Mouse (Mus musculus) neural tube, embryonic 11.5 days (tissue): ENCODE results near the gene Gm364. TPM values are rescaled to one million over a fixed set of nuclear protein-coding genes. Genes with fewer than 3 reads are reported as not detected.

Experiments
- ATAC-seq: fragments of 200-750 bp; cut with Nextera tagmentation; 2 replicates; pipeline ENCODE4 v1.8.0; 2017; ENCODE audit warnings: moderate number of reproducible peaks, mild to moderate bottlenecking, moderate TSS enrichment, moderate library complexity; ENCODE audit not compliant: insufficient read depth, low FRiP score, low TSS enrichment
- DNase-seq: peaks from one replicate; pipeline ENCODE4 v3.0.0-alpha.2; 2015; ENCODE audit warnings: low spot score
- H3K27ac ChIP-seq: fragments of 300-500 bp; sonication (generic); 2 replicates; pipeline ENCODE4 v1.5.1; 2014; ENCODE audit warnings: low read depth, mild to moderate bottlenecking, low read length
- H3K27me3 ChIP-seq: fragments of 300-500 bp; sonication (generic); 2 replicates; pipeline ENCODE4 v1.6.1; 2014; ENCODE audit warnings: mild to moderate bottlenecking, low read length, mixed read lengths; ENCODE audit not compliant: control insufficient read depth, insufficient read depth
- H3K36me3 ChIP-seq: fragments of 300-500 bp; sonication (generic); 2 replicates; pipeline ENCODE4 v1.6.1; 2014; ENCODE audit warnings: mild to moderate bottlenecking, low read length, moderate library complexity, mixed read lengths; ENCODE audit not compliant: control insufficient read depth, insufficient read depth
- H3K4me1 ChIP-seq: fragments of 300-500 bp; sonication (generic); 2 replicates; pipeline ENCODE4 v1.6.1; 2014; ENCODE audit warnings: low read length, mixed read lengths; ENCODE audit not compliant: control insufficient read depth, insufficient read depth
- H3K4me2 ChIP-seq: fragments of 300-500 bp; sonication (generic); 2 replicates; pipeline ENCODE4 v1.6.1; 2014; ENCODE audit warnings: low read depth, mild to moderate bottlenecking, moderate library complexity
- H3K4me3 ChIP-seq: fragments of 300-500 bp; sonication (generic); 2 replicates; pipeline ENCODE4 v1.5.1; 2014; ENCODE audit warnings: low read depth, low read length
- H3K9ac ChIP-seq: fragments of 300-500 bp; sonication (generic); 2 replicates; pipeline ENCODE4 v1.6.1; 2014; ENCODE audit warnings: mild to moderate bottlenecking, low read length
- H3K9me3 ChIP-seq: fragments of 300-500 bp; sonication (generic); 2 replicates; pipeline ENCODE4 v1.6.1; 2016; ENCODE audit warnings: low read length; ENCODE audit not compliant: control insufficient read depth
- WGBS: fragments of 180-500 bp; shearing (Covaris S2); extraction: QIAGEN DNeasy Blood & Tissue Kit; methylation state at CpG from one replicate; pipeline ENCODE4 v1.1.7; 2014; 5-methylcytosine and 5-hydroxymethylcytosine counted together
- polyA plus RNA-seq: library from polyadenylated mRNA; unstranded; fragments of >200 nt; fragmentation: Nextera tagmentation; extraction: Ambion mirVana; gene quantifications from 2 replicates; pipeline ENCODE4 v1.2.1, GENCODE M21; 2014

Gm364 gene
- polyA plus RNA-seq, 1 experiment from 2014 or later: not detected

DNA sequence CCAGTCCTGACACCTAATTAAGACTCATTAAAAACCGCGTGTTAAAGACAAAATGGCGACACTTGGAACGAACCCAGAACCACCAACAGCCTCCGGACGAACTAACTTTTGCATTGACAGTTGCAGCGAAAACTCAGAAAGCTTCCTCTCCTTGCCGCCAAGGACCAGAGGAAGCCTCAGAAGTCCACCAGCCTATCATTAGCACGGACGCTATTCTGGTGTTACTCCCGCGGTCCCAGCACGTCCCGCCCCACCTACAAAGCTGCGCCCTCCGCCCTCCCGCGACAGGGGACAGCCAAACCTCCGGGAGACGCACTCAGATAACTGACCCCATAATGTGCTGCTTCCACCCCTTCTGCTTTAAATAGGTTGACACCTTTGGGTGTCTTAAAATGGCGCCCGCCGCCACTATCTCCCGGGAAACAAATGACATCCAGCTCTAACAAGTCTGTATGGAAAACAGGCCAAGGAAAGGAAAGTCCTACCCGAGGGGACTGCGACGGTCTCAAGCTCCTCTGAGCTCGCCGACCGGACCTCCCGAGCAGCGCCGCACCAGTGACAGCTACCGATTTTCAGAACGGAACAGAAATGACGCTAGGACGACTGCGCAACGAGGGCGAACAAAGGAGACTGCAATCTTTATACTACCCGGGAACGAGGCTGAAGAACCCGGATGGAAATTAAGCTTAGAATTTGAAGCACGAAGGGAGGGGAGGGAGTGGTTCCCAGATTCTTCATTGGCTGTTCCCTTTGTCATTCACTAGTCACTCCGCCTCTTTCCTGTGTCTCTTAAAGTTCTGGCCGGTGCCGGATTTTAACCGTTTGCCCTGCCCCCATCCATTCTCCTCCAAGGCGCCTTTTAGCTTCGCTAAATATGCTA is 16.3 kb upstream of the Gm364 start, which contains the start of gene Rbmx:
Gene Rbmx, minus strand, starts transcription at position 670 of the 880 bp plus-strand sequence.
- ATAC-seq: peak; percentile 95
- H3K4me1 ChIP-seq: no peaks in the 10 kb centered on the region
- 16% methylated on average over 50 of the region's 50 CpGs for WGBS

DNA sequence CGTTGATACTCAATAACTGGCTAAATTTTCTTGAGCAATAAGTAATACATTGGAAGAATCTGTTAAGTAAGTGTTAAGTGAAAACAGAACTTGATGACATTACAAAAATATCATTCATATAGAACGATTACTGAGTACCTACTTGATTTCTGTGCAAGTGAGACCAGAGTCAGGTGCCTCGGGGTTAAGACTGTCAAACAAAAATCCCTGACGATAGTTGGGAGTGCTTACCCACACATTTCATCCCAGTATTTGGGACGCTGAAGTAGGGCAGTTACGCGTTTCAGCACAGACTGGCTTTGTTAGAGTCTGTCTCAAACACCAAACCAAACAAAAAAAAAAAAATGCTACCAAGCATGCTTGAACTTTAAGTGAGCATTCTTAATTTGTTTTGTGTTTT is 15.5 kb upstream of the Gm364 start:
- no peaks in the 10 kb centered on the region for H3K4me1 ChIP-seq
- ATAC-seq: peak; percentile 64
- no peaks in the 10 kb centered on the region for H3K9me3 ChIP-seq
- no peaks in the 10 kb centered on the region for H3K27me3 ChIP-seq
- 18% methylated on average over 7 of the region's 7 CpGs for WGBS
- H3K4me3 ChIP-seq: no peak overlapping the region
- H3K36me3 ChIP-seq: no peaks in the 10 kb centered on the region
- peak overlapping the region; percentile 29 for H3K4me2 ChIP-seq
- no peak overlapping the region for H3K27ac ChIP-seq
- H3K9ac ChIP-seq: no peak overlapping the region
- peak; percentile 17 for DNase-seq

More for the DNA sequence above, 16.3 kb upstream of the Gm364 start, which contains the start of gene Rbmx:
- no peaks in the 10 kb centered on the region for H3K36me3 ChIP-seq
- no peaks in the 10 kb centered on the region for H3K27me3 ChIP-seq
- peak within 1 kb of the TSS; percentile 58 for H3K4me3 ChIP-seq
- no peaks in the 10 kb centered on the region for H3K9me3 ChIP-seq
- peak within 1 kb of the TSS; percentile 85 for H3K9ac ChIP-seq
- DNase-seq: peak; percentile 80
- H3K4me2 ChIP-seq: peak within 1 kb of the TSS; percentile 29
- peak within 1 kb of the TSS; percentile 83 for H3K27ac ChIP-seq

DNA sequence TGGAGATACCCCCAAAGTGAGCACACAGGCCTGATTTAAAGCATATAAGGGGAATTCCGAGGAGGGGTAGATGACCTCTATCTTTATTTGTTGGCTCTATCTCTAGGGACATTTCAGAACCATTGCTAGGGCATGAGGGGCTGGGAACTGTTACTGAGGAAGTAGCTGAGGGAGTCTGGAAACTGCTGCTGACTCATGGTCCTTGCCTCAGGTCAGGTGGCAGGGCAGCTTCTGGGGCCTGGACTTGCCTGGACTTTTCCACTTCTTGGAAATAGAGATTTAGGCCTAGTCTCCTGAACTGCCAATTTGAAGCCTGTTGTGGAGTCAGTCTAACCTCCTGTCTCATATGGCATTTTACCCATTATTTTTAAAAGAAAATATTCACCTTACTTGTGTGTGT is 7.6 kb upstream of the Gm364 start:
- Histone ChIP-seq H3K27me3 (no peaks in the 10 kb centered on the region), H3K36me3 (no peaks in the 10 kb centered on the region), H3K9me3 (no peaks in the 10 kb centered on the region), H3K4me2 (no peak overlapping the region), H3K4me1 (no peaks in the 10 kb centered on the region), H3K9ac (no peak overlapping the region), H3K4me3 (no peak overlapping the region), H3K27ac (no peak overlapping the region)
- no peak for ATAC-seq
- no peak for DNase-seq
- 86% methylated on average over 1 of the region's 1 CpGs for WGBS

DNA sequence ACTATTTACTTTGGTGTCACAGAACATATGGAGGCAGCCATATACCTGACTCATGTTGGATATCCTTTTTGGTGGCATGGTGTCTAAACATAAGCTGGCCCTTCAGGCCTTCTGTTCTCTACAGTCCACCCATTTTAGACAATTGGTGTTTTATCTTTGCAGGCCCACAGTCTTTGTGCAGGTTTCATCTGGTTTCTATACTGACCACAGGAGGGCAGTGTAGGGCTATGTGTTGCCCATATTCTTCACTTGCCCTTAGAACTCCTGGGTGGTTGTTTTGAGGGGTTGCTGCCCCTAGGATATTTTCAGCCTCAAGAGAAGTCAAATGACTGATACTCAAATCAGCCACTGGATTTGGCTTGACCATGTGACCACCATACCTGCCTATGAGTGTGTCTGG is 5.3 kb upstream of the Gm364 start:
- Histone ChIP-seq H3K9ac (no peak overlapping the region), H3K36me3 (no peaks in the 10 kb centered on the region), H3K27ac (no peak overlapping the region), H3K4me2 (no peak overlapping the region), H3K9me3 (no peaks in the 10 kb centered on the region), H3K4me1 (no peaks in the 10 kb centered on the region), H3K27me3 (no peaks in the 10 kb centered on the region), H3K4me3 (no peak overlapping the region)
- no peak for DNase-seq
- no peak for ATAC-seq

DNA sequence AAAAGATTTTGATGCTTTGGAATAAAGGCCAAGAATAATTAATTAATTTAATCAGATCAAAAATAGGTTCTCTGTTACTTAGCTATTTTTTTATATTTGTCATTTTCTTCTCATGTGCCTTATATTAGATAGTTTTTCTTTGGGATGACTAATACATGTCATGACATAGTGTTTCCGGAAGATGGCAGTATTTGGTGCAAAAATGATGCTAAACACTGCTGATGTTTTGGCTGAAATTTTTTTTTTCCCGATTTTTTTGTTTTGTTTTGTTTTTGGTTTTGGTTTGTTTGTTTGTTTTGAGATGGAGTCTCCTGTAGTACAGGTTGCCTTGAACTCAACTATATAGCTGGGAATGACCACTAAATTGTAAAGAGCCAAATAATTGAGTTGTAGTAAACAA is 22.7 kb downstream of the Gm364 start:
- no peak overlapping the region for H3K4me3 ChIP-seq
- DNase-seq: no peak
- no peaks in the 10 kb centered on the region for H3K4me1 ChIP-seq
- no peaks in the 10 kb centered on the region for H3K9me3 ChIP-seq
- ATAC-seq: no peak; the same call in 1 of the 2 replicates
- H3K27me3 ChIP-seq: no peaks in the 10 kb centered on the region
- H3K36me3 ChIP-seq: no peaks in the 10 kb centered on the region
- H3K27ac ChIP-seq: no peak overlapping the region
- 15% methylated on average over 2 of the region's 2 CpGs for WGBS
- no peak overlapping the region for H3K4me2 ChIP-seq
- no peak overlapping the region for H3K9ac ChIP-seq

DNA sequence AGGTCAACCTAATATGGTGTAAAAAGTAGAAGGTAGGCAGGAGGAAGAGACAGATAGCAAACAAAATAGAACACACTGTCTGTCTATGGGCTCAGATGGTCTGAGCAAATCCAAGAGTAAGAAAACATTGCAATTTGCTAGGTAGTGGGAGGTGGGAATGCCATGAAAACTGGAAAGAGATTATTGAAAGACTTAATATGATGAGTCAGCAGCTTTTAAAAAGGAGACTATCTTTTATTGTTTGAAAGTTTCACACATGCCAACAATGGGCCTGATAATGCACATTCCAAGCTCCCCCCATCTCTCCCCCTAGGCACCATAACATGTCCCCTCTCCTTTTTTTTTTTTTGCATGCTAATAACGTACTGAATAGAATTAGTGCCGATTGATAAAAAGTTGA is 24.9 kb downstream of the Gm364 start:
- H3K9ac ChIP-seq: no peak overlapping the region
- no peaks in the 10 kb centered on the region for H3K9me3 ChIP-seq
- no peak for ATAC-seq
- H3K4me1 ChIP-seq: no peaks in the 10 kb centered on the region
- H3K36me3 ChIP-seq: no peaks in the 10 kb centered on the region
- DNase-seq: no peak
- 95% methylated on average over 2 of the region's 2 CpGs for WGBS
- H3K4me2 ChIP-seq: no peak overlapping the region
- H3K27me3 ChIP-seq: no peaks in the 10 kb centered on the region
- H3K27ac ChIP-seq: no peak overlapping the region
- no peak overlapping the region for H3K4me3 ChIP-seq

DNA sequence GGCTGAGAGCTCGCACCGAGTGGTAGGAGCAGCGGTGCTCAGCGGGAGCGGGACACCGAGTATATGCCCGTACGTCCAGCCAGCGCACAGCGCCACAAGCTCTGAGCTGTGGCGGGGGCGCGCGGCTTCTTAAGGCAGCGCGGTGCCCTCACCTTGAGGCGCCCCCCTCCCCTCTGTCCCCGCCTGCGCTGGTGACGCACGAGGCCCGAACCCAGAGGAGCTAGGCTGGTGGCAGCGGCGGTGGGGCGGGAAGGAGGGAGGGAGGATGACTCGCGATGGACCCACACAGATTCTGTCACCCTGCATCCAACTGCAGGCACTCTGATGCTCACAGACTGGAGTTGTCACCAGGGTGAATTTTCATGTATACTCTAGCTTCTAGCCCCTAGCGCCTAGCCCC is 94.7 kb downstream of the Gm364 start, which contains the start of gene Gpr101:
Gene Gpr101, minus strand, starts transcription at position 124 of the 400 bp plus-strand sequence.
- WGBS: 20% methylated on average over 13 of the region's 28 CpGs
- H3K4me3 ChIP-seq: peak within 1 kb of the TSS; percentile 20
- no peaks in the 10 kb centered on the region for H3K9me3 ChIP-seq
- H3K9ac ChIP-seq: no peak within 1 kb of the TSS
- ATAC-seq (no peak), DNase-seq (peak; percentile 21)
- no peak within 1 kb of the TSS for H3K27ac ChIP-seq
- H3K36me3 ChIP-seq: no peaks in the 10 kb centered on the region
- H3K27me3 ChIP-seq: 0 out of 2 replicates have a peak, but pooled peaks cover 5% of the 10 kb centered on the region
- peak within 1 kb of the TSS; percentile 59 for H3K4me2 ChIP-seq
- no peaks in the 10 kb centered on the region for H3K4me1 ChIP-seq

DNA sequence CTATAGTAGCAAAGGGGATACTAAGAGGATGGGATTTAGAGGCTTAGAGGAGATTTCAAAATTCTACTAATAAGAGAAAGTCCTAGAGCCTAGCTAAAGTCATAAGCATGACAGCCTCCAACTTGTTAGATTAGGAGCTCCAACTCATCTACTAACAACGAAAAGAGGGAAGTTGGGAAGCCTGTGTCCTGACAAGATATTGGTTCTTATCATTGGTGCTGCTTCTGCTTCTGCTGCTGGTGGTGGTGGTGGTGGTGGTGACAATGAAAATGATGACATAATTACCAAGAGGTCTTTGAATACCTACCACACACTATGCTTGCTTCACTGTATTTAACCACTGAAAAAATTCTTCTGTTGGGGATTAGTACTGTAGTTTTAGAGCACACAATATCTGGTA is 97.3 kb downstream of the Gm364 start:
- no peaks in the 10 kb centered on the region for H3K9me3 ChIP-seq
- no peak overlapping the region for H3K4me2 ChIP-seq
- H3K27me3 ChIP-seq: 0 out of 2 replicates have a peak, but pooled peaks cover 5% of the 10 kb centered on the region
- no peak for ATAC-seq
- no peaks in the 10 kb centered on the region for H3K36me3 ChIP-seq
- H3K9ac ChIP-seq: no peak overlapping the region
- H3K4me1 ChIP-seq: no peaks in the 10 kb centered on the region
- no peak overlapping the region for H3K4me3 ChIP-seq
- no peak overlapping the region for H3K27ac ChIP-seq
- 94% methylated on average over 1 of the region's 1 CpGs for WGBS
- no peak for DNase-seq
